Mouse (Mus musculus): ENCODE data around the gene Rasgrp4. TPM values are rescaled to one million over a fixed set of nuclear protein-coding genes. Genes with fewer than 3 reads are reported as not detected.

Rasgrp4 gene
- polyA plus RNA-seq (2012; fragmentation: generic; extraction: Trizol): 0.01 TPM
- long read RNA-seq, experiment 1: 0 reads
- long read RNA-seq, experiment 2: 0 reads

- Histone ChIP-seq H3ac (ENCODE audit: control insufficient read depth, insufficient read length, low read depth) (no peak within 1 kb of the TSS), H3K79me3 (ENCODE audit: low read depth) (no peaks in the 10 kb centered on the region), H3K79me2 (ENCODE audit: control insufficient read depth, insufficient read depth) (no peaks in the 10 kb centered on the region), H3K27me3 (ENCODE audit: control insufficient read depth, insufficient read depth, insufficient read length) (peaks cover 6% of the 10 kb centered on the region), H3K4me3 (ENCODE audit: insufficient read depth, poor library complexity, severe bottlenecking) (no peak within 1 kb of the TSS), H3K36me3 (ENCODE audit: control insufficient read depth, insufficient read depth) (no peaks in the 10 kb centered on the region)
- no peak for TF ChIP-seq CEBPB (IDR thresholded peaks at IDR 0.05; ENCODE audit: low read depth)
- TF ChIP-seq USF1 (IDR thresholded peaks at IDR 0.05; ENCODE audit: low read depth): no peak
- TF ChIP-seq CTCF (IDR thresholded peaks at IDR 0.05; ENCODE audit: control insufficient read depth, insufficient read depth, insufficient read length): no peak
- TF ChIP-seq MYOD1 (IDR thresholded peaks at IDR 0.05; ENCODE audit: control insufficient read depth, insufficient read length, low read depth): no peak
- no peak for TF ChIP-seq FOSL1 (IDR thresholded peaks at IDR 0.05; ENCODE audit: insufficient read depth, low read length, poor library complexity, severe bottlenecking)
- TF ChIP-seq MYOG (IDR thresholded peaks at IDR 0.05; ENCODE audit: control insufficient read depth, extremely low read depth, insufficient read length): no peak
- no peak for TF ChIP-seq MAX (IDR thresholded peaks at IDR 0.05)
Measured at GRCm38 (mm10) chr7:29134693-29135386, at the start of gene Rasgrp4. TSS of gene Rasgrp4 (plus strand) at chr7:29134851.

- no peaks in the 10 kb centered on the region for H3K79me2 ChIP-seq (ENCODE audit: control insufficient read depth, insufficient read depth)
- H3K4me3 ChIP-seq (ENCODE audit: insufficient read depth, poor library complexity, severe bottlenecking): no peak overlapping the region
- H3ac ChIP-seq (ENCODE audit: control insufficient read depth, insufficient read length, low read depth): no peak overlapping the region
- H3K36me3 ChIP-seq (ENCODE audit: control insufficient read depth, insufficient read depth): no peaks in the 10 kb centered on the region
- no peak for TF ChIP-seq MYOG (IDR thresholded peaks at IDR 0.05; ENCODE audit: control insufficient read depth, extremely low read depth, insufficient read length)
- TF ChIP-seq USF1 (IDR thresholded peaks at IDR 0.05; ENCODE audit: low read depth): no peak
- no peak for TF ChIP-seq CTCF (IDR thresholded peaks at IDR 0.05; ENCODE audit: control insufficient read depth, insufficient read depth, insufficient read length)
- no peak for TF ChIP-seq MYOD1 (IDR thresholded peaks at IDR 0.05; ENCODE audit: control insufficient read depth, insufficient read length, low read depth)
- TF ChIP-seq FOSL1 (IDR thresholded peaks at IDR 0.05; ENCODE audit: insufficient read depth, low read length, poor library complexity, severe bottlenecking): no peak
- TF ChIP-seq MAX (IDR thresholded peaks at IDR 0.05): no peak
- TF ChIP-seq CEBPB (IDR thresholded peaks at IDR 0.05; ENCODE audit: low read depth): no peak
- peaks cover 7% of the 10 kb centered on the region for H3K27me3 ChIP-seq (ENCODE audit: control insufficient read depth, insufficient read depth, insufficient read length)
- H3K79me3 ChIP-seq (ENCODE audit: low read depth): no peaks in the 10 kb centered on the region
Measured at GRCm38 (mm10) chr7:29085981-29086380, 48.7 kb upstream of the Rasgrp4 start.

- Histone ChIP-seq H3K79me3 (ENCODE audit: low read depth) (no peaks in the 10 kb centered on the region), H3K79me2 (ENCODE audit: control insufficient read depth, insufficient read depth) (no peaks in the 10 kb centered on the region), H3K4me3 (ENCODE audit: insufficient read depth, poor library complexity, severe bottlenecking) (no peak overlapping the region), H3ac (ENCODE audit: control insufficient read depth, insufficient read length, low read depth) (no peak overlapping the region), H3K27me3 (ENCODE audit: control insufficient read depth, insufficient read depth, insufficient read length) (peaks cover 7% of the 10 kb centered on the region), H3K36me3 (ENCODE audit: control insufficient read depth, insufficient read depth) (no peaks in the 10 kb centered on the region)
- TF ChIP-seq USF1 (IDR thresholded peaks at IDR 0.05; ENCODE audit: low read depth) (no peak), MYOD1 (IDR thresholded peaks at IDR 0.05; ENCODE audit: control insufficient read depth, insufficient read length, low read depth) (no peak), MYOG (IDR thresholded peaks at IDR 0.05; ENCODE audit: control insufficient read depth, extremely low read depth, insufficient read length) (no peak), FOSL1 (IDR thresholded peaks at IDR 0.05; ENCODE audit: insufficient read depth, low read length, poor library complexity, severe bottlenecking) (no peak), CEBPB (IDR thresholded peaks at IDR 0.05; ENCODE audit: low read depth) (no peak), CTCF (IDR thresholded peaks at IDR 0.05; ENCODE audit: control insufficient read depth, insufficient read depth, insufficient read length) (no peak), MAX (IDR thresholded peaks at IDR 0.05) (no peak)
Measured at GRCm38 (mm10) chr7:29086902-29087301, 47.7 kb upstream of the Rasgrp4 start.

- Histone ChIP-seq H3ac (ENCODE audit: control insufficient read depth, insufficient read length, low read depth) (no peak overlapping the region), H3K79me2 (ENCODE audit: control insufficient read depth, insufficient read depth) (no peaks in the 10 kb centered on the region), H3K27me3 (ENCODE audit: control insufficient read depth, insufficient read depth, insufficient read length) (peaks cover 3% of the 10 kb centered on the region), H3K4me3 (ENCODE audit: insufficient read depth, poor library complexity, severe bottlenecking) (no peak overlapping the region), H3K79me3 (ENCODE audit: low read depth) (no peaks in the 10 kb centered on the region), H3K36me3 (ENCODE audit: control insufficient read depth, insufficient read depth) (no peaks in the 10 kb centered on the region)
- no peak for TF ChIP-seq MYOD1 (IDR thresholded peaks at IDR 0.05; ENCODE audit: control insufficient read depth, insufficient read length, low read depth)
- TF ChIP-seq USF1 (IDR thresholded peaks at IDR 0.05; ENCODE audit: low read depth): no peak
- TF ChIP-seq FOSL1 (IDR thresholded peaks at IDR 0.05; ENCODE audit: insufficient read depth, low read length, poor library complexity, severe bottlenecking): no peak
- TF ChIP-seq CEBPB (IDR thresholded peaks at IDR 0.05; ENCODE audit: low read depth): no peak
- no peak for TF ChIP-seq MYOG (IDR thresholded peaks at IDR 0.05; ENCODE audit: control insufficient read depth, extremely low read depth, insufficient read length)
- TF ChIP-seq CTCF (IDR thresholded peaks at IDR 0.05; ENCODE audit: control insufficient read depth, insufficient read depth, insufficient read length): no peak
- TF ChIP-seq MAX (IDR thresholded peaks at IDR 0.05): no peak
Measured at GRCm38 (mm10) chr7:29088817-29089216, 45.8 kb upstream of the Rasgrp4 start.

- no peaks in the 10 kb centered on the region for H3K79me3 ChIP-seq (ENCODE audit: low read depth)
Measured at GRCm38 (mm10) chr7:29097131-29097530, 37.5 kb upstream of the Rasgrp4 start.

More at GRCm38 (mm10) chr7:29097131-29097530, 37.5 kb upstream of the Rasgrp4 start:
- Histone ChIP-seq H3K4me3 (ENCODE audit: insufficient read depth, poor library complexity, severe bottlenecking) (no peak overlapping the region), H3ac (ENCODE audit: control insufficient read depth, insufficient read length, low read depth) (no peak overlapping the region), H3K36me3 (ENCODE audit: control insufficient read depth, insufficient read depth) (no peaks in the 10 kb centered on the region), H3K27me3 (ENCODE audit: control insufficient read depth, insufficient read depth, insufficient read length) (no peaks in the 10 kb centered on the region), H3K79me2 (ENCODE audit: control insufficient read depth, insufficient read depth) (no peaks in the 10 kb centered on the region)
- TF ChIP-seq CTCF (IDR thresholded peaks at IDR 0.05; ENCODE audit: control insufficient read depth, insufficient read depth, insufficient read length) (no peak), CEBPB (IDR thresholded peaks at IDR 0.05; ENCODE audit: low read depth) (no peak), MYOG (IDR thresholded peaks at IDR 0.05; ENCODE audit: control insufficient read depth, extremely low read depth, insufficient read length) (no peak), MYOD1 (IDR thresholded peaks at IDR 0.05; ENCODE audit: control insufficient read depth, insufficient read length, low read depth) (no peak)
